Mouse (Mus musculus) ES-Bruce4 (cell line): Measurements from ENCODE around the gene Coro1a. TPM values are rescaled to one million over a fixed set of nuclear protein-coding genes. Genes with fewer than 3 reads are reported as not detected.

Source experiments
- H3K27ac ChIP-seq: 2 replicates; pipeline ENCODE4 v1.5.1; 2012; ENCODE audit warnings: low read length, inconsistent platforms; ENCODE audit not compliant: insufficient read depth
- H3K27me3 ChIP-seq: 2 replicates; pipeline ENCODE4 v1.6.1; 2012; ENCODE audit warnings: mild to moderate bottlenecking, low read length, inconsistent platforms; ENCODE audit not compliant: control insufficient read depth, poor library complexity, insufficient read depth, severe bottlenecking
- H3K36me3 ChIP-seq: 2 replicates; pipeline ENCODE4 v1.6.1; 2012; ENCODE audit warnings: inconsistent platforms, mild to moderate bottlenecking, low read length, moderate library complexity; ENCODE audit not compliant: control insufficient read depth, poor library complexity, insufficient read depth, severe bottlenecking
- H3K4me1 ChIP-seq: one replicate; pipeline ENCODE4 v1.8.1; 2011; ENCODE audit warnings: low read length; ENCODE audit not compliant: control insufficient read depth, insufficient read depth
- H3K4me3 ChIP-seq: 2 replicates; pipeline ENCODE4 v1.5.1; 2011; ENCODE audit warnings: low read depth, mild to moderate bottlenecking, low read length
- H3K9ac ChIP-seq: 2 replicates; pipeline ENCODE4 v1.6.1; 2012; ENCODE audit warnings: low read depth, mild to moderate bottlenecking, inconsistent platforms; ENCODE audit not compliant: poor library complexity, severe bottlenecking
- H3K9me3 ChIP-seq: replicated peaks from 2 replicates; pipeline ENCODE4 v1.6.1; 2012; ENCODE audit warnings: mild to moderate bottlenecking, low read length, inconsistent platforms; ENCODE audit not compliant: control insufficient read depth, poor library complexity, insufficient read depth, severe bottlenecking
- CTCF ChIP-seq: IDR thresholded peaks from one replicate; pipeline ENCODE4 v1.8.1; 2011; ENCODE audit warnings: low read depth, low read length
- EP300 ChIP-seq: IDR thresholded peaks from 2 replicates; pipeline ENCODE4 v1.6.1; 2011; ENCODE audit warnings: low read depth, low read length; ENCODE audit not compliant: insufficient read depth
- POLR2A ChIP-seq: IDR thresholded peaks from one replicate; pipeline ENCODE4 v1.8.1; 2011; ENCODE audit warnings: low read length; ENCODE audit not compliant: insufficient read depth
- polyA plus RNA-seq: library from polyadenylated mRNA; stranded (reverse); fragments of >200 nt; gene quantifications from 2 replicates; pipeline ENCODE4 v1.2.4, GENCODE M21; 2011; ENCODE audit warnings: low read depth; ENCODE audit not compliant: missing spikeins, insufficient read depth, insufficient read length

Coro1a gene
- polyA plus RNA-seq, 1 experiment, result 4.9 TPM

GRCm38 (mm10) chr7:126711910-126712309 is 4.3 kb upstream of the Coro1a start:
- Histone ChIP-seq H3K27me3 (no peaks in the 10 kb centered on the region), H3K36me3 (no peaks in the 10 kb centered on the region), H3K9ac (no peak overlapping the region), H3K27ac (no peak overlapping the region), H3K4me3 (no peak overlapping the region), H3K4me1 (no peaks in the 10 kb centered on the region), H3K9me3 (no peaks in the 10 kb centered on the region)
- no peak for TF ChIP-seq EP300
- no peak for TF ChIP-seq POLR2A
- no peak for TF ChIP-seq CTCF

- H3K27ac ChIP-seq, result no peak overlapping the region
- no peak for TF ChIP-seq EP300
- no peak for TF ChIP-seq POLR2A
- no peak for TF ChIP-seq CTCF
These were observed 2.7 kb upstream of the Coro1a start for GRCm38 (mm10) chr7:126710266-126710665.

GRCm38 (mm10) chr7:126708175-126708952 is 777 bp upstream of the Coro1a start:
- no peak overlapping the region for H3K9ac ChIP-seq
- H3K36me3 ChIP-seq, result no peaks in the 10 kb centered on the region
- no peaks in the 10 kb centered on the region for H3K9me3 ChIP-seq
- H3K4me1 ChIP-seq, result no peaks in the 10 kb centered on the region
- H3K27ac ChIP-seq, result no peak overlapping the region
- TF ChIP-seq POLR2A, result no peak
- H3K4me3 ChIP-seq, result no peak overlapping the region
- H3K27me3 ChIP-seq, result no peaks in the 10 kb centered on the region

More at GRCm38 (mm10) chr7:126710266-126710665, 2.7 kb upstream of the Coro1a start:
- H3K4me3 ChIP-seq, result no peak overlapping the region
- H3K4me1 ChIP-seq, result no peaks in the 10 kb centered on the region
- no peaks in the 10 kb centered on the region for H3K36me3 ChIP-seq
- H3K9ac ChIP-seq, result no peak overlapping the region
- H3K9me3 ChIP-seq, result no peaks in the 10 kb centered on the region
- H3K27me3 ChIP-seq, result no peaks in the 10 kb centered on the region

GRCm38 (mm10) chr7:126704121-126704980 is 3.2 kb downstream of the Coro1a start:
- H3K9ac ChIP-seq, result no peak overlapping the region
- no peaks in the 10 kb centered on the region for H3K36me3 ChIP-seq
- H3K27me3 ChIP-seq, result no peaks in the 10 kb centered on the region
- H3K9me3 ChIP-seq, result no peaks in the 10 kb centered on the region
- peak overlapping the region; percentile 61 for H3K4me3 ChIP-seq
- no peaks in the 10 kb centered on the region for H3K4me1 ChIP-seq
- TF ChIP-seq CTCF (no peak), EP300 (no peak), POLR2A (no peak)
- H3K27ac ChIP-seq, result no peak overlapping the region

GRCm38 (mm10) chr7:126703757-126704077 is 3.9 kb downstream of the Coro1a start:
- no peak overlapping the region; the same call in 1 of the 2 replicates for H3K4me3 ChIP-seq
- no peaks in the 10 kb centered on the region for H3K27me3 ChIP-seq
- no peaks in the 10 kb centered on the region for H3K9me3 ChIP-seq
- H3K27ac ChIP-seq, result no peak overlapping the region
- no peak for TF ChIP-seq CTCF
- no peak for TF ChIP-seq EP300
- no peak for TF ChIP-seq POLR2A
- H3K4me1 ChIP-seq, result no peaks in the 10 kb centered on the region
- H3K36me3 ChIP-seq, result no peaks in the 10 kb centered on the region
- no peak overlapping the region for H3K9ac ChIP-seq
